Mouse (Mus musculus): ENCODE measurements around the gene Pkd1l3.

The Pkd1l3 gene

DNA sequence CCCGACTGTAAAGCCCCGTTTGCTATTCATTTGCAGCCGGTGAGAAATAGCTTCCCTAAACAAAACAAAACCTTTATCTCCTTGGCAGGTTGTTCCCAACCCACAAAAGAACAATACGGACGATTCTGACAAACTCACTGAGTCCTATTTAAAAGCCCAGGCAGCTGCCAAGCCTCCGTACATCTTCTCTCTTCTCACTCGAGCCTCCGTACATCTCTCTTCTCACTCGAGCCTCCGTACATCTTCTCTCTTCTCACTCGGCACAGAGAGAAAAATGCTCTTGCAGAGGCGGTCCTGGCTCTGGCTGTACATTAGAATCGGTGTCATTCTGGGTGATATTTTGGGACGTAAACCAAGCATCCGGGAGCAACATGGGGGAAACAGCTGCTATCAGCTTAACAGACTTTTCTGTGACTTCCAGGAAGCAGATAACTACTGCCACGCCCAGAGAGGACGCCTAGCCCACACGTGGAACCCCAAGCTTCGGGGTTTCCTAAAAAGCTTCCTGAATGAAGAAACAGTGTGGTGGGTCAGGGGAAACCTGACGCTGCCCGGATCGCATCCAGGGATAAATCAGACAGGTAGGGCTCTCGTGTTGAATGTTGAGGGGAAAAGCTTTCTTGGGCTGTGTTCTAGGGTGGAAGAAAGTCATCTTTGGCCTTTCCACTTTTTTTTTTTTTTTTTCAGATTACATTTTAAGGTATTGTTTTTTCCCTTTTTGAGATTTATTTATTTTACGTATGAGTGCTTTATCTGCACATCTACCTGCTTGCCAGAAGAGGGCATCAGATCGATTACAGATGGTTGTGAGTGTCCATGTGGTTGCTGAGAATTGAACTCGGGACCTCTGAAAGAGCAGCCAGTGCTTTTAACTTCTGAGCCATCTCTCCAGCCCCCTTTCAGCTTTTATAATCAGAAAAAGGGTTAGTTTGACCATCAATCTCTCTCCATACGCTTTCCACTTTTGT lies at the start of gene Pkd1l3:
Gene Pkd1l3 (plus strand): TSS at position 275 of the 968 bp plus-strand sequence.
- no peak for DNase-seq

DNA sequence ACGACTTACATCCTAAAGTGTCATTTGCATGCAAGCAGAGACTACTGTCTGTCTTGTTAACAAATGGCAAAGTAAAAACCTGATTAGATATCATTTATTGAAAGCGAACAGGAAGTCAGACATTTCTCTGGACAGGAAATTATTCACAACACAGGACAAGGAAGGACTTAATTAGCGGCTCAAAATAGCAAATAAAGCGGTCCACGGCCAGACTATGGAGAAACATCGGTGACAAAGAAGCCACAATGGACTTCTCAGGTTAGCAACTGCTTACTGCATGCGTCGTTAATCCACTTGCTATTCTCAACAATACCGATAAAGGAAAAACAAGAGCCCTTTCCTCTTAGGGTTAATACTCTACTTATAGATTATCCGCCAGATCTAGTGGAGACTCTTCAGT lies 49.6 kb upstream of the Pkd1l3 start:
- DNase-seq: no peak

DNA sequence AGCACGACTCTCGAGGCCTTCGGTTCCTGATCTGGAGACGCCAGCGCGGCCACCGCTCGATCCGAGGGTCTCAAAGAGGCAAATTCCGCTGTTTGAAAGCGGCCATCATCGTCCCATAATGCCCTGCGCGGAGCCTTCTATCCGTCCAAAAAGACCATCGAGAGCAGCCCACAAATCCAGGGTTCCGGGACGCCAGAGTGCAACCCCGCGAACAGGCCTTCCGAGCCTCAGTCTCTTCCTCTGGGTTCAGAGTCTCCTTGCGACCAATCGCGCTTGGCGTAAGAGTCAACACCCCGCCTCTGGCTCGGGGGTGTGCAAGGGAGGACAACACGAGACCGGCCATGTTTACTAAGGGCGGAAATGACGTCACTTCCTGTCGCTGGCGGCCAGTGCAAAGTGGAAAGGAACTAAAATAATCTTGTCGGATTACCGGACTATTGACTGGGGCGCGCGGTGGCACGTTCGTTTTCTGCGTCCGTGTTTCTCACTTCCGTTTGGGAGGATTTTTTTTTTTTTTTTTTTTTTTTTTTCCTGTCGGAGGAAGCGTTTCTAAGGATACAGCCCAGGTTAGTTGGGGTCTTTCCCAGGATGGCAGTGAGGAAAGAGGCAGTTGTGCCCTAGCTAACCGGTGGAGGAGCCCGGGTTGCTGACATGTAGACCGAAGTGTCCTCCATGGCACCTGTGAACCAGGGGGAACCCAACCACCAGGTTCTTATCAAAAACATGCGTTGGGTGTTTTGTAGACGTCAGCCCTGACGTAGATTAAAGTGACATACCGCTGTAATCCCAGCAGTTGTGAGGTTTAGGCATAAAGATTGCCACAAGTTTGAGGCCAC lies 48.6 kb upstream of the Pkd1l3 start, which contains the start of the genes Dhx38 and Txnl4b:
Gene Dhx38 (minus strand): TSS at position 364 of the 836 bp plus-strand sequence.
Gene Txnl4b (plus strand): TSS at position 395 of the 836 bp plus-strand sequence.
- peak; percentile 99 for DNase-seq

DNA sequence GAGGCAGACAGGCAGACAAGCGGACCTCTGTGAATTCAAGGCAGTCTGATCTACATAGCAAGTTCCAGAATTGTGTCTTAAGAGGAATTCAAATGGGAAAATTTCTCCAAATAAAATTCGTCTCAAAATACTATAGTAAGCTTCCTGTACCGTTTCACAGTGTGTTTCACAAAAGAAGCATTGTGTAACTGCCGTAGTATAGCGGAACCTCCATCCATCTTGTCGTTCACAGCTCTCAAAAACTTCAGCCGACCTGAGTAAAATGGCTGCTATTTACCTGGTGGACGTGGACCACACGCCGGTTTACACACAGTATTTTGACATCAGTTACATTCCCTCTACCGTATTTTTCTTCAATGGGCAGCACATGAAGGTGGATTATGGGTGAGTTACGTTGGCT lies 43.2 kb upstream of the Pkd1l3 start:
- no peak for DNase-seq

DNA sequence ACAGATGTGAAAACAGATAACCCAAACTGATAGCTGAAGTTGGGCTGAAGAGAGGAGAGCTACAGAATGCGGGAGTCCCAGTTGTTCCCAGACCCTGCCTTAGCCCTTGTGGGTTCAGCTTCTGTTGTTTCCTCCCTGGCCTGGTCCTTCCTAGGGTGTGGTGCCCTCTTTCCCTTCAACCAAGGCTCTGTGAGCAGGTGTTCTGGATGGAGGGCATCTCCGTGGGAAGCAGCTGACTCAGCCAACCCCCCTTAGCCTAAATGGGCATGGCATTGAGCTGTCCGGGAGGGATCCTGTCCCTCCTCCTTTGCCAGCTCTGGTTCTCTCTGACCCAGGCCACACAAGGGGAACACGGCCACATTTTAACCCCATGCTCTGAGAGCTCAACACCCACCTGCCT lies 38.0 kb upstream of the Pkd1l3 start:
- no peak for DNase-seq

DNA sequence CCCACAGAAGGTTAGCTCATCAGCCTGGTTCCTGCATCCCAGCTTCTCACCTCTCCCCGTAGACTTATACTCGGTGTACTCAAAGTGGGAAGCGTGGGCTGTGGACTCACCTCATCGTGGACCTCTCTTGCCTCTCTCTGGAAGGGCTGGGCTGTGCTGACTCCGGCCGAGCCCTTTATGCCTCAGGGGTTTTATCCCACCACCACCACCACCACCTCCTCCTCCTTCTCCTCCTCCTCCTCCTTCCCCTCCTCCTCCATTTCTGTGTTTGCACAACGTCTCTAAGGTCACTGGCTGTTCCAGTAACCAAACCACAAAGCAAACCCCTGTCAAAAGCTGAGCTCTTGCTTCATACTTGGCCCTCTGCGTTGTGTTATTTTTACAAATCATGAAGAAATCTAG lies 35.4 kb upstream of the Pkd1l3 start, which contains the start of gene Hp:
Gene Hp (minus strand): TSS at position 273 of the 402 bp plus-strand sequence.
- DNase-seq: no peak

DNA sequence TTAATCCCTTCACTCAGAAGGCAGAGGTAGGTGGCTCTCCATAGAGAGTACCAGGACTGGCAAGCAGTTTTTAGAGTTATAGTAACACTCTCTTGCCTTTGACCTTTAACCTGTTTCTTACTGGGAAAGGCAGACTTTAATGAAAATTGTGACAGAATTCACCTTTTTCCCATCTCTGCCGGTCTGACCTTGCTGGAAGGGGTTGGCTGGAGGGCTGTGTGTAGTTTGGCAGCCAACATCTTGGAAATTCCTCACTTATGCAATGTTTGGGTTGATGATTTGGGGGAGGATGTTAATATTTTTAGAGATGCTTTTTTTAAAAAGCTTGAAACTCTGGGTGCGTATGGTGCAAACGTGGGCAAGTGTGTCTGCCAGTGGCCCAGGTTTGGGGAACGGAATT lies 30.0 kb upstream of the Pkd1l3 start:
- DNase-seq: no peak

DNA sequence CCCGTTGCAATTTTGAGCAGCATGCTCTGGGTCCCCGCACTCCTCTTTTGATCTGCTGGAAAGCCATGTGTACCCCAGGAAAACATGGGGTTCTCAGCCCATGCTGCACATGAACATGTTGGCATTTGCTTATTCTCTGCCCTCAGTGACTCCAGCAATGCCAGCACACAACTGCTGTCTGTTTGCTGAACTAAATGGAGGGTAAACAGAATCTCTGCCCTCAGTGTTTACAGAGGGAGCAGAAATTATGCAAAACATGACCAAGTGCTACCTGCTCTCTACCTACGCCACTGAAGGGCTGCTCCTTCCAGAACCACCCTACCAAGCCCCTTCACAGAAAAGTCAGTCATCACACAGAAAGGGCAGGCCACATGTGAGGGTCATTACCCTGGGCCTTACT lies 29.5 kb upstream of the Pkd1l3 start:
- DNase-seq: no peak

DNA sequence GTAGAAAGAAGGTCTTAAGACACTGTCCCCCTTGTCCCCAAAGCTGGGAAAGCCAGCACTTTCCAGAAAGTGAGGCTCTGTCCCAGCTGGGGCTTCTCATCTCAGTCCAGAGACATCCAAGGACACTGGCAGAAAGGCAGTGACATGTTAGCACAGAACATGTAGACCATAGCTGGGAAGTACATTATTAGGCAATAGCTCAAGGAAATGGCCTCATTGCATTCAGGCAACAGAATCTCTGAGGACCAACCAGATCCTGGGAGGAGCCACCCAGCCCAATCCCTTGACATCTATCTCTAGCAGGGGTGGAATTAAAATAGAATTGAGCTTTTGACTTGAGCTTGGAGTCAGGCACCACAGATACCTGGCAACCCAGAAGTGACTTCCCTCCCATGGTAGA lies 28.7 kb upstream of the Pkd1l3 start:
- no peak for DNase-seq

DNA sequence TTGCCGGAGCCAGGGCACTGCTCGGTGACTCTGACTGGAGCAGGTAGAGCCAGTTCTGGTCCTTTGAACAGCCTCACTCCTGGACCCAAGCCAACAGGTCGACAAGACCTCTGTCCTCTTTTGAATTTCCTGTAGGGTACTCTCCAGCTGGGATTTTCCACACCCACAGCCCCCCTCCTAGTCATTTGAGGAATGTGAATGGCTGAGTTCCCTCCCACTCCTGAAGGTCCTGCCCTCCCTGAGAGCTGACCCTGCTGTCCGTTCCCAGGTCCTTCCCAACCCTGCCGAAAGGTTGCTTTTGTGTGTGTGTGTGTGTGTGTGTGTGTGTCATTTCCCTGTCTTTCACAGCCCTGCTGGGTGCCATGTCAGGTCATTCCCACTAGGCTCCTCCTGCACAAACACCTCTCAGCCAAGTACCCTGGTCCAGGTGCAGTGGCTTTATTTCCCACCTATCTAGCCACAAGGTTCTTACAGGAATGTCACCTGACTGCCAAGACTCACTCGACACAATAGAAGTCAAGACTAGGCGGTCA lies 27.3 kb upstream of the Pkd1l3 start:
- DNase-seq: no peak

DNA sequence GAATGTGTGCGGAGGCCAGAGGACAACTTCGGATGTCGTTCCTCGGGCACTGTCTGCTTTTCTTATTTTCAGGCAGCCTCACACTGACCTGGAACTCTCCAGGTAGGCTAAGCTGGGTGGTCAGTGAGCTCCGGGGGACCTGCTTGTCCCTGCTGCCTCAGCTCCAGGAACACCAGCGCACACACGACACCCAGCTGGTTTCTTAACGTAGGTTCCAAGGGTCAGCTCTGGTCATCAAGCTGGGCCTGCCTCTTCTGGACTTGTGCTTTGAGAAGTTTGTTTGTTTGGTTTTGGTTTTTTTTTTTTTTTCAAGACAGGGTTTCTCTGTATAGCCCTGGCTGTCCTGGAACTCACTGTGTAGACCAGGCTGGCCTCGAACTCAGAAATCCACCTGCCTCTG lies 23.4 kb upstream of the Pkd1l3 start:
- no peak for DNase-seq

DNA sequence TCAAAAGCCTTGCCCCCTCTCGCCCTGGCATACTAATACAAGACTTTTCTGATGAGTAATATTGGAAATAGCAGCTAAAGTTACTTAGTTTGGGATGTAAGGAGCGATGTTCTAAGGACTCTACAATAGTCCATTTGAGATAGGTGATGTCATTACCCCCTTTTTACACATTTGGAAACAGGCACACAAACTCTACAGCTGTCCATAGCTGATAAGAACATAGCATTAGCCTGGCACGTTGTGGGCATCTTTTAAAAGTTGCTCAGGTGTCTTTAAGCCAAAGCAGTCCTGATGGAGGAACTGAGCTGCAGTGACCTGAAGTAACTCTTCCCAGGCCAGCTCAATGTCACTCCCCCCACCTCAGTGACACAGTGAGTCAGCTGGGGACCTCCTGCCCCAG lies 22.9 kb upstream of the Pkd1l3 start:
- no peak for DNase-seq

DNA sequence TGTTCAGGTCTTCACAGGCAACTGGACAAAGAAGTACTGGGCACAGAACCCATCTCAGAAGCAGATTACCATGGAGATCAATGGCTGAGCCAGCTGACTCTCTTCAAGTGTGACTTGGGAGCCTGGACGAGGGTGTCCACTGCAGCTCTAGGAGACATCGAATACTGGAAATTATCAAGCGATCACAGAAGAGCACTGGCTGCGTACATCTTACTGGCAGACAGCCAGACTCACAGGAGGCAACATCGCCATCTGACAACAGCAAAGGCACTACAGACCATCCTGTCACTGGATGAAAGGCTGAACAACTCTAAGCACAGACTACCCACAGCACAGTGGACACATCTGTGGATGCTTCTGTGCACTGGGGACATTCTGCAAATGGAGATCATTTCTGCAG lies 22.2 kb upstream of the Pkd1l3 start:
- DNase-seq: peak; percentile 27 to 34

DNA sequence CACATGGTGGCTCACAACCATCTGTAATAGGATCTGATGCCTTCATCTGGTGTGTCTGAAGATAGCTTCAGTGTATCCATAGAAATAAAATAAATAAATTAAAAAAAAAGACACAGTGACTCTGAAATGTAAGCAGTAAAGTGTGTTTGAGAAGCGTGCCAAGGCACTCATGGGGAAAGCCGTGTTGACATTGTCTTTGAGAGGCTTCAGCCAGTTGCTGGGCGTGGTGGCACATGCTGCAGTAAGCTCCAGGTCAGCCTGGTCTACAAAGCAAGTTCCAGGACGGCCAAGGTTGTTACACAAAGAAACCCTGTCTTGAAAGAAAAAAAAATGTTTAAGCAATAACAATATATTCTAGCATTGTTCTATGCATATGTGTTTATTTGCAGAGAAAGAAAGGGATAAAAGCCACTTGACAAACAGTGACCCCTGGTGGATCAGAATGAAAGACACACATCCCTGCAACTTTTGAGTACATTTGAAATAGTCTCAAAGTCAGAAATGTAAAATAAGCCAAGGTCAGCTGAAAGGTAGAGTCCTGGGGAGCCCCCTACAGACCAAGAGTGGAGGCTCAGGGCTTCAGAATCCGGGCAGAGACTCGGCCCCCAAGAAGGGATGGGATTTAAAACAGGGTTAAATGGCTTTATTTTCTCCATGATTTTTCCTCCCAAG lies 21.1 kb upstream of the Pkd1l3 start:
- DNase-seq: peak; percentile 14 to 38

DNA sequence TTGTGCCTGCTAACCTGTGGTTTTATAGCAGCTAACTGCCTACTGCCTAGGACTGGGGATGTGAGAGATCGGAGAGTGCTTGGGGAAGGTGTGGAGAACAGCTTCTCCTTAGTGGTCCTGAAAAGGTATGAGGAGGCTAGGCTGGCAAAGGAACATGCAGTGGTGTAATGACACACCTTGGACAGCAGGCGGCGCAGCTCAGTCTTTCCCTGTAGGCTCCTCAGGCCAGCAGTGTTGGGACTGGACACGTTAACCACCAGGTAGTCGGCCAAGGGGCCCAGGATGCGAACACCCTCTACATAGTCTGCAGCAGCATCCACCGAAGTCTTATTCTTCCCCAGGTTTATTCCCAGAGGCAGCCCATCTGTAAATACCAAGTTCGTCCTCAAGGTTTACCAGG lies 18.5 kb upstream of the Pkd1l3 start:
- peak; percentile 66 to 68 for DNase-seq

DNA sequence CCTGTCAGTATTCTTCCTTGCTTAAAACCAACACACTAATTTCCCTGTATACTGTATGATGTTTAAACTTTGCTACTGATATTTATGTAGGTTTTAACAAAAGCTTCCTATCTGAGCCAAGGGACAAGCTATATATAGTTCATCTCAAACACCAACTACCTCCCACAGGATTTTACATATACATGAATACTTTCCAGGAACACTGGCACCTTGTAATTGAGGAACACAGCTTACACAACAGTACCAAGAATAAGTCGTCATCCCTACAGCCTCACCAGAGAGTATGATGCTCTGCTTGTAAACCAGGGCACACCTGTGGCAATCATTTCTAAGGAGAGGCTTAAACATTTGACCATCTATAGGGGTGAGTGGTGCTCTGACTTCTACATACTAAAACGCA lies 7.6 kb upstream of the Pkd1l3 start:
- no peak for DNase-seq

DNA sequence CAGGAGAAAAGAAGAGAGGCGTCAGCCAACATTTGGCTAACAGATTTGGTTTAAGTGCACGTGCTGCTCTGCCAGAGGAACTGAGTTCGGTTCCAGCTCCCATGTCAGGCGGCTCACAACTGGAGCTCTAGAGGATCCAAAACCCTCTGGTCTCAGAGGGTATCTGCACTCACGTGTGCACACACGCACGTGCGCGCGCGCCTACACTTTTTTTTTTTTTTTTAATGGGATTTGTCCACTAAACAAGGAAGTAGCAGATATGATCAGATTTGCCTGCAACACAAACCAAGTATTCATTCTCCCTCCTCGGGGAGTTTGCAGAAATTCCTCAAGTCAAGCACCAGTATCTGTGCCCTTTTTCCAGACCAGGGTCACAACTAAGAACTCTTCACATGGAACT lies 6.7 kb upstream of the Pkd1l3 start:
- peak in 1 of 2 experiments; percentile 16 for DNase-seq

DNA sequence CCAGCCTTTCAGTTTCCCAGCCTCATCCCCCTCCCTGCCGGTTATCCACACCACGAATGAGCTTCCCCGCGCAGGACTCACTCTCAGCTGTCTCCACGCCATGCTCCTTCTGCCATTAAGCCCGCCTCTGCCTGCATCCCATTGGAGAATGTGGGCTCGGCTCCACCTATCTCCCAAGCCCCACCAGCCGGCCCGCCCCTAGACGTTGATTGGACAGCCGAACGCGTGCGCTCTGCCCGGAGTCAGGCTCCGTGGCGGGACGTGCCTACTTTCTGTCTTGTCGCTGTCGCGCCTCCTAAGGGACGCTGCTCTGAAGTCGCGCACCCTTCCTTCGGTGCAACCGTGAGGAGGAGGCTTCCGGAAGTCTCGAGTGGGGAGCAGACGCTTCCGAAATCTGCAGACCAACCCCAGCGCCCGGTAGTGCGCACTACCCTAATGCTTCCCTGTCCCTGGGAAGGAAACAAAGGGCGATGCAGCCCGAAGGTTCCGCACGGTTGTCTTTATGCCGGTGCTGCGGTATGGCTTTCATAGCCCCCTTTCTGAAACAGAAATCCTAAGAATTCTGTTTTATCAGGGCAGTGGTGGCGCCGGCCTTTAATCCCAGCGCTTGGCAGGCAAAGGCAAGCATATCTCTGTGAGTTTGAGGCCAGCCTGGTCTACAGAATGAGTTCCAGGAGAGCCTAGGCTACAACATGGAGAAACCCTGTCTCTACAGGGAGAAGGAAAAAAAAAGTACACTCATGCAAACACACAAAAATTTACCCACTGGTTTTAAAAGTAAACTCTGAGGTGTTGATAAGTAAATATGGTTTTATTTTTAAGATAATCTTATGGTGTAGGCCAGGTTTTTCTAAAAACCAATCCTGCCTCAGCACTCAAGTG lies 5.8 kb upstream of the Pkd1l3 start, which contains the start of gene Dhodh:
Gene Dhodh (minus strand): TSS at position 403 of the 882 bp plus-strand sequence.
- DNase-seq: peak; percentile 97 to 98

DNA sequence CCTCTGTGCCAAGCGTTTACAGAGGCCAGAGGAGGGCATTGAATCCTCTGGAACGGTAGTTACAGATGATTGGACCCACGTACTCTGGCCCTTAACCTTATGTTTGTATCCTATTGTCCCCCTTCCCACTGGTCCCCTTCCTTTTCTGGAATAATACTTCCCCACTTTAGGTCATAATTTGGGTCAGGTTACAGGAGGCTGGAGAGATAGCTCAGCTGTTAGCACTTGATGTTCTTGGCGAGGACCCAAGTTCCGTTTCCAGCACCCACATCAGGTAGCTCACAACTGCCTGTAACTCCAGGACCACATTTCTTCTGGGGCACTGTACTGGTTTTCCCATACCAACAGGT lies 5.2 kb upstream of the Pkd1l3 start:
- peak; percentile 27 to 52 for DNase-seq

DNA sequence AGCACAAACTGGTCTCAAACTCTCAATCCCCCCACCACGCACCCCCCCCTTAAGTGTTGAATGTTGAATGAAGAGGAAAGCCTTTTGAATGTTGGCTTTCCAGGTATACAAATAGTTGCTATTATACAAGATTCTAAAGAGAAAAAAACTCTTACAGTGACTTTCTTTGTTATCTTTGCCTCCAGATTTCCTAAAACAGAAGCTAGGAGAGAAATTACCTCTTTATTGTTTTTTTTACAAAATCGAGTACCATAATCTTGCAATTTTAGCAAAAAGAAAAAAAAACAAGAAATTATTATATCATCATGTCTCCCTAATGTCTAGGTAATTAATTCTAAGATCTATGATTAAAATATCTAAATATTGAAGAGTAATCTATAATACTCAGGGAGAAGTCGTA lies 1.3 kb downstream of the Pkd1l3 start:
- no peak for DNase-seq

DNA sequence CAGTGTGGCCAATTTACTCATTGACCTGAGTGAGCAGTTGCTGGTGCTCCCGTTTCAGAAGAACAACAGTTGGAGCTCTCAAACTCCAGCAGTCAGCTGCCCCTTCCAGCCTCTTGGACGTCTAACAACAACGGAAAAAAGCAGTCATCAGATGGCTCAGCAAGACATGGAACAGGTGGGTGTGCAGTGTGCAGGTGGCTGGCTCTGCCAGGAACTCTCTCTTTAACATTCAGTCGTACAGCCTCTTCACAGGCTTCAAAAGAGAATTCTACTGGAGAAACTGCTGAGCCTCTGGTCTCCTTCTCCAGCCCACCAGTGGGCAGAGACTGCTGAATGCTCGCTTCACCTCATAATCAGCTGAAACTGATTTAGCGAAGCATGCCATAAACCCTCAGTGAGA lies 14.3 kb downstream of the Pkd1l3 start:
- DNase-seq: no peak

DNA sequence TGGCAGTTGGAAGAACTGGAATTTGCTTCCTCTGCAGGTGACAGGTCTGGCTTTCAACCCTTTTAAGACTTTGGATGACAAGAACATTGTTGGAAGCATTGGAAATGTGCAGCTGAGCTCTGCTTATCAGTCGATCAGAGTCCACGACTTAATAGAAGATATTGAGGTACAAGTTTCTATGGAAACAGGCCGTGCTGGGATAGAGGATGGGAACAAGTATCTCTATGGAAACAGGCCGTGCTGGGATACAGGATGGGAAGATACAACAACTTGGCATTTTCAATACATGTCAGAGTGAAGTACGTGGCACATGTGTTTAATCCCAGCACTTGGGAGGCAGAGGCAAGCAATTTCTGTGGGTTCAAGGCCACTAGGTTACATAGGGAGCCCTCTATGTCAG lies 18.2 kb downstream of the Pkd1l3 start:
- DNase-seq: no peak
